Mouse (Mus musculus): ENCODE results near the gene Gm5089. TPM values are rescaled to one million over a fixed set of nuclear protein-coding genes. Genes with fewer than 3 reads are reported as not detected.

Gene Gm5089
- total and polyA plus RNA-seq, 2 experiments from 2014 or later = not detected

GRCm38 (mm10) chr14:122403422-122403940 lies 47.4 kb downstream of the Gm5089 start:
- H3K9ac ChIP-seq (replicated peaks; ENCODE audit: low read depth, low read length) = no peak overlapping the region
- TF ChIP-seq EP300 (IDR thresholded peaks at IDR 0.05; ENCODE audit: low read depth) = no peak
- no peak for TF ChIP-seq CTCF (IDR thresholded peaks at IDR 0.05; ENCODE audit: low read depth)
- H3K4me2 ChIP-seq (ENCODE audit: low read depth, low read length) = no peak overlapping the region
- ATAC-seq (ENCODE audit: insufficient read depth, low read depth) = no peak
- H3K36me3 ChIP-seq (replicated peaks; ENCODE audit: control insufficient read depth, insufficient read depth, low read length) = no peaks in the 10 kb centered on the region
- WGBS = 93% methylated on average over 3 of the region's 3 CpGs
- DNase-seq (ENCODE audit: low spot score) = no peak
- no peak overlapping the region for H3K4me3 ChIP-seq (ENCODE audit: low read depth, low read length)
- H3K4me1 ChIP-seq (ENCODE audit: control insufficient read depth, insufficient read depth) = no peaks in the 10 kb centered on the region; the same call in 1 of the 2 replicates
- no peaks in the 10 kb centered on the region for H3K9me3 ChIP-seq (replicated peaks; ENCODE audit: control insufficient read depth, low read length)
- peaks cover 38% of the 10 kb centered on the region for H3K27me3 ChIP-seq (ENCODE audit: control insufficient read depth, insufficient read depth, low read length)
- H3K27ac ChIP-seq (ENCODE audit: low read depth) = no peak overlapping the region

GRCm38 (mm10) chr14:122402716-122403258 lies 48.1 kb downstream of the Gm5089 start:
- no peak overlapping the region for H3K9ac ChIP-seq (replicated peaks; ENCODE audit: low read depth, low read length)
- H3K27ac ChIP-seq (ENCODE audit: low read depth) = no peak overlapping the region
- no peak overlapping the region for H3K4me2 ChIP-seq (ENCODE audit: low read depth, low read length)
- peaks cover 31% of the 10 kb centered on the region for H3K27me3 ChIP-seq (ENCODE audit: control insufficient read depth, insufficient read depth, low read length)
- no peak for ATAC-seq (ENCODE audit: insufficient read depth, low read depth)
- DNase-seq (ENCODE audit: low spot score) = no peak
- TF ChIP-seq EP300 (IDR thresholded peaks at IDR 0.05; ENCODE audit: low read depth) = no peak
- TF ChIP-seq CTCF (IDR thresholded peaks at IDR 0.05; ENCODE audit: low read depth) = no peak
- H3K36me3 ChIP-seq (replicated peaks; ENCODE audit: control insufficient read depth, insufficient read depth, low read length) = no peaks in the 10 kb centered on the region
- WGBS = 75% methylated on average over 12 of the region's 12 CpGs
- no peaks in the 10 kb centered on the region; the same call in 1 of the 2 replicates for H3K4me1 ChIP-seq (ENCODE audit: control insufficient read depth, insufficient read depth)
- H3K9me3 ChIP-seq (replicated peaks; ENCODE audit: control insufficient read depth, low read length) = no peaks in the 10 kb centered on the region
- no peak overlapping the region for H3K4me3 ChIP-seq (ENCODE audit: low read depth, low read length)

- WGBS = 71% methylated on average over 11 of the region's 11 CpGs
These were observed 49.0 kb downstream of the Gm5089 start for GRCm38 (mm10) chr14:122401886-122402285.

GRCm38 (mm10) chr14:122399906-122400305 lies 51.0 kb downstream of the Gm5089 start:
- H3K4me2 ChIP-seq (ENCODE audit: low read depth, low read length) = no peak overlapping the region
- no peak for TF ChIP-seq EP300 (IDR thresholded peaks at IDR 0.05; ENCODE audit: low read depth)
- no peak for TF ChIP-seq CTCF (IDR thresholded peaks at IDR 0.05; ENCODE audit: low read depth)
- H3K4me1 ChIP-seq (ENCODE audit: control insufficient read depth, insufficient read depth) = no peaks in the 10 kb centered on the region
- DNase-seq (ENCODE audit: low spot score) (no peak), ATAC-seq (ENCODE audit: insufficient read depth, low read depth) (no peak)
- H3K27me3 ChIP-seq (ENCODE audit: control insufficient read depth, insufficient read depth, low read length) = peaks cover 6% of the 10 kb centered on the region
- 92% methylated on average over 5 of the region's 5 CpGs for WGBS
- H3K27ac ChIP-seq (ENCODE audit: low read depth) = no peak overlapping the region
- H3K4me3 ChIP-seq (ENCODE audit: low read depth, low read length) = no peak overlapping the region
- no peak overlapping the region for H3K9ac ChIP-seq (replicated peaks; ENCODE audit: low read depth, low read length)
- no peaks in the 10 kb centered on the region for H3K9me3 ChIP-seq (replicated peaks; ENCODE audit: control insufficient read depth, low read length)
- no peaks in the 10 kb centered on the region for H3K36me3 ChIP-seq (replicated peaks; ENCODE audit: control insufficient read depth, insufficient read depth, low read length)

More at GRCm38 (mm10) chr14:122401886-122402285, 49.0 kb downstream of the Gm5089 start:
- H3K27me3 ChIP-seq (ENCODE audit: control insufficient read depth, insufficient read depth, low read length) = peaks cover 24% of the 10 kb centered on the region
- ATAC-seq (ENCODE audit: insufficient read depth, low read depth) = no peak
- no peak overlapping the region for H3K4me2 ChIP-seq (ENCODE audit: low read depth, low read length)
- H3K27ac ChIP-seq (ENCODE audit: low read depth) = no peak overlapping the region
- no peak overlapping the region for H3K4me3 ChIP-seq (ENCODE audit: low read depth, low read length)
- H3K4me1 ChIP-seq (ENCODE audit: control insufficient read depth, insufficient read depth) = no peaks in the 10 kb centered on the region; the same call in 1 of the 2 replicates
- no peak overlapping the region for H3K9ac ChIP-seq (replicated peaks; ENCODE audit: low read depth, low read length)
- no peaks in the 10 kb centered on the region for H3K9me3 ChIP-seq (replicated peaks; ENCODE audit: control insufficient read depth, low read length)
- no peaks in the 10 kb centered on the region for H3K36me3 ChIP-seq (replicated peaks; ENCODE audit: control insufficient read depth, insufficient read depth, low read length)
- TF ChIP-seq CTCF (IDR thresholded peaks at IDR 0.05; ENCODE audit: low read depth) (no peak), EP300 (IDR thresholded peaks at IDR 0.05; ENCODE audit: low read depth) (no peak)
- no peak for DNase-seq (ENCODE audit: low spot score)

GRCm38 (mm10) chr14:122398676-122399075 lies 52.2 kb downstream of the Gm5089 start:
- no peak for DNase-seq (ENCODE audit: low spot score)
- Histone ChIP-seq H3K36me3 (replicated peaks; ENCODE audit: control insufficient read depth, insufficient read depth, low read length) (no peaks in the 10 kb centered on the region), H3K4me2 (ENCODE audit: low read depth, low read length) (no peak overlapping the region), H3K9me3 (replicated peaks; ENCODE audit: control insufficient read depth, low read length) (no peaks in the 10 kb centered on the region), H3K27me3 (ENCODE audit: control insufficient read depth, insufficient read depth, low read length) (no peaks in the 10 kb centered on the region), H3K9ac (replicated peaks; ENCODE audit: low read depth, low read length) (no peak overlapping the region), H3K27ac (ENCODE audit: low read depth) (no peak overlapping the region), H3K4me3 (ENCODE audit: low read depth, low read length) (no peak overlapping the region), H3K4me1 (ENCODE audit: control insufficient read depth, insufficient read depth) (no peaks in the 10 kb centered on the region)
- ATAC-seq (ENCODE audit: insufficient read depth, low read depth) = no peak
- TF ChIP-seq CTCF (IDR thresholded peaks at IDR 0.05; ENCODE audit: low read depth) (no peak), EP300 (IDR thresholded peaks at IDR 0.05; ENCODE audit: low read depth) (no peak)
- 76% methylated on average over 4 of the region's 4 CpGs for WGBS

GRCm38 (mm10) chr14:122393119-122393518 lies 57.8 kb downstream of the Gm5089 start:
- H3K9ac ChIP-seq (replicated peaks; ENCODE audit: low read depth, low read length) = no peak overlapping the region
- no peaks in the 10 kb centered on the region for H3K36me3 ChIP-seq (replicated peaks; ENCODE audit: control insufficient read depth, insufficient read depth, low read length)
- ATAC-seq (ENCODE audit: insufficient read depth, low read depth) (no peak), DNase-seq (ENCODE audit: low spot score) (no peak)
- H3K9me3 ChIP-seq (replicated peaks; ENCODE audit: control insufficient read depth, low read length) = no peaks in the 10 kb centered on the region
- no peak for TF ChIP-seq CTCF (IDR thresholded peaks at IDR 0.05; ENCODE audit: low read depth)
- TF ChIP-seq EP300 (IDR thresholded peaks at IDR 0.05; ENCODE audit: low read depth) = no peak
- 78% methylated on average over 1 of the region's 1 CpGs for WGBS
- H3K4me2 ChIP-seq (ENCODE audit: low read depth, low read length) = no peak overlapping the region
- no peaks in the 10 kb centered on the region for H3K4me1 ChIP-seq (ENCODE audit: control insufficient read depth, insufficient read depth)
- no peaks in the 10 kb centered on the region for H3K27me3 ChIP-seq (ENCODE audit: control insufficient read depth, insufficient read depth, low read length)
- no peak overlapping the region for H3K4me3 ChIP-seq (ENCODE audit: low read depth, low read length)
- H3K27ac ChIP-seq (ENCODE audit: low read depth) = no peak overlapping the region

Data from heart, postnatal 0 days (tissue).